Mouse (Mus musculus): ENCODE data around the gene Gm11361. TPM values are rescaled to one million over a fixed set of nuclear protein-coding genes. Genes with fewer than 3 reads are reported as not detected.

Gm11361 gene
- not detected in 2 replicates for polyA plus RNA-seq (2012; ENCODE audit: insufficient read depth, insufficient read length, missing spikeins)

- Histone ChIP-seq H3K4me3 (ENCODE audit: insufficient read depth, low read depth, low read length) (no peak within 1 kb of the TSS), H3K4me1 (ENCODE audit: control insufficient read depth, insufficient read depth, insufficient read length, low read length) (no peaks in the 10 kb centered on the region)
These were observed at the start of gene Gm11361 for GRCm38 (mm10) chr13:28257228-28257627. Gm11361 (plus strand) TSS chr13:28257528.

GRCm38 (mm10) chr13:28264399-28264798 lies 7.1 kb downstream of the Gm11361 start:
- no peak overlapping the region for H3K4me3 ChIP-seq (ENCODE audit: insufficient read depth, low read depth, low read length)
- no peaks in the 10 kb centered on the region for H3K4me1 ChIP-seq (ENCODE audit: control insufficient read depth, insufficient read depth, insufficient read length, low read length)
- H3K27ac ChIP-seq (replicated peaks; ENCODE audit: low read depth, low read length) = no peak overlapping the region

More at GRCm38 (mm10) chr13:28257228-28257627, at the start of gene Gm11361:
- no peak within 1 kb of the TSS for H3K27ac ChIP-seq (replicated peaks; ENCODE audit: low read depth, low read length)

- Histone ChIP-seq H3K4me1 (ENCODE audit: control insufficient read depth, insufficient read depth, insufficient read length, low read length) (no peaks in the 10 kb centered on the region), H3K27ac (replicated peaks; ENCODE audit: low read depth, low read length) (no peak overlapping the region), H3K4me3 (ENCODE audit: insufficient read depth, low read depth, low read length) (no peak overlapping the region)
These were observed 30.0 kb downstream of the Gm11361 start for GRCm38 (mm10) chr13:28287368-28287767.

- no peak overlapping the region for H3K4me3 ChIP-seq (ENCODE audit: insufficient read depth, low read depth, low read length)
- no peaks in the 10 kb centered on the region for H3K4me1 ChIP-seq (ENCODE audit: control insufficient read depth, insufficient read depth, insufficient read length, low read length)
- H3K27ac ChIP-seq (replicated peaks; ENCODE audit: low read depth, low read length) = no peak overlapping the region
These were observed 36.9 kb downstream of the Gm11361 start for GRCm38 (mm10) chr13:28294272-28294671.

- Histone ChIP-seq H3K4me1 (ENCODE audit: control insufficient read depth, insufficient read depth, insufficient read length, low read length) (no peaks in the 10 kb centered on the region), H3K27ac (replicated peaks; ENCODE audit: low read depth, low read length) (no peak overlapping the region), H3K4me3 (ENCODE audit: insufficient read depth, low read depth, low read length) (no peak overlapping the region)
These were observed 37.5 kb downstream of the Gm11361 start for GRCm38 (mm10) chr13:28294757-28295361.

GRCm38 (mm10) chr13:28295492-28295891 lies 38.2 kb downstream of the Gm11361 start:
- H3K4me1 ChIP-seq (ENCODE audit: control insufficient read depth, insufficient read depth, insufficient read length, low read length) = no peaks in the 10 kb centered on the region
- H3K4me3 ChIP-seq (ENCODE audit: insufficient read depth, low read depth, low read length) = no peak overlapping the region
- no peak overlapping the region for H3K27ac ChIP-seq (replicated peaks; ENCODE audit: low read depth, low read length)

- H3K27ac ChIP-seq (replicated peaks; ENCODE audit: low read depth, low read length) = no peak overlapping the region
- H3K4me3 ChIP-seq (ENCODE audit: insufficient read depth, low read depth, low read length) = no peak overlapping the region
These were observed 39.8 kb downstream of the Gm11361 start for GRCm38 (mm10) chr13:28297098-28297497.

GRCm38 (mm10) chr13:28297577-28297976 lies 40.2 kb downstream of the Gm11361 start:
- Histone ChIP-seq H3K4me1 (ENCODE audit: control insufficient read depth, insufficient read depth, insufficient read length, low read length) (no peaks in the 10 kb centered on the region), H3K27ac (replicated peaks; ENCODE audit: low read depth, low read length) (no peak overlapping the region), H3K4me3 (ENCODE audit: insufficient read depth, low read depth, low read length) (no peak overlapping the region)

More at GRCm38 (mm10) chr13:28297098-28297497, 39.8 kb downstream of the Gm11361 start:
- H3K4me1 ChIP-seq (ENCODE audit: control insufficient read depth, insufficient read depth, insufficient read length, low read length) = no peaks in the 10 kb centered on the region

Other genes with a start within 250 kb of the Gm11361 start
- gene Prl4a1, start 241.3 kb upstream of the Gm11361 start, polyA plus RNA-seq (2012; ENCODE audit: insufficient read depth, insufficient read length, missing spikeins) = not detected in 2 replicates
- not detected in 2 replicates for gene Prl5a1, start 115.0 kb upstream of the Gm11361 start, polyA plus RNA-seq (2012; ENCODE audit: insufficient read depth, insufficient read length, missing spikeins)

Data from brown adipose tissue, adult 24 weeks (tissue).